Mouse (Mus musculus): ENCODE measurements around the gene Vwa3a. TPM values are rescaled to one million over a fixed set of nuclear protein-coding genes. Genes with fewer than 3 reads are reported as not detected.

Gene Vwa3a
- polyA plus RNA-seq, 1 experiment from 2014 or later: 0.13 TPM

DNA sequence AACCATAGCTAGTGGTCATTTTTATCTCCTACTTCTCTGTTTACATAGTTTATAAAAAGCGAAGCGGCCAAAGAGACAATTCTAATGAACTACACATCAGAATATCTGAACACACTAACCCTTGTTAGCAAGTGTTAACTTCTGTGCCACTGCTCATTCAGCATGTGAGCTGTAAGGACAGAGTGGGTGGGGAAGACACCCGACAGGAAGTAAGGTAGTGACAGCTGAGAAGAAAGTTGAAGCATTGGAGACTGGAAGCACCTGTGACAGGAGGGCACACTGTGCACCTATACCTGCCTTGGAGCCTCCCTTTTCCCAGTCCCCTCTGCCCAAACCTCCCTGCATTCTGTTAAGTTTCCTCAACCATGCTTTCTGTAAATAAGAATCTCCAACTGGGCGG lies 17.1 kb upstream of the Vwa3a start:
- no peak for DNase-seq (ENCODE audit: low spot score)
- Histone ChIP-seq H3K27ac (no peak overlapping the region), H3K27me3 (ENCODE audit: low read depth, poor library complexity, severe bottlenecking) (no peaks in the 10 kb centered on the region), H3K9me3 (replicated peaks) (no peaks in the 10 kb centered on the region), H3K4me3 (no peak overlapping the region), H3K36me3 (peaks cover 22% of the 10 kb centered on the region), H3K4me1 (peaks cover 16% of the 10 kb centered on the region)
- 92% methylated on average over 4 of the region's 4 CpGs for WGBS

GRCm38 (mm10) chr7:120722839-120723278 lies 16.3 kb upstream of the Vwa3a start:
- no peaks in the 10 kb centered on the region for H3K9me3 ChIP-seq (replicated peaks)
- WGBS: 81% methylated on average over 8 of the region's 8 CpGs
- H3K36me3 ChIP-seq: peaks cover 24% of the 10 kb centered on the region
- H3K4me1 ChIP-seq: peaks cover 9% of the 10 kb centered on the region
- no peak for DNase-seq (ENCODE audit: low spot score)
- H3K4me3 ChIP-seq: no peak overlapping the region
- no peaks in the 10 kb centered on the region for H3K27me3 ChIP-seq (ENCODE audit: low read depth, poor library complexity, severe bottlenecking)
- H3K27ac ChIP-seq: no peak overlapping the region

GRCm38 (mm10) chr7:120727581-120727980 lies 11.5 kb upstream of the Vwa3a start:
- H3K27me3 ChIP-seq (ENCODE audit: low read depth, poor library complexity, severe bottlenecking): no peaks in the 10 kb centered on the region
- H3K4me3 ChIP-seq: no peak overlapping the region
- 91% methylated on average over 3 of the region's 3 CpGs for WGBS
- no peak overlapping the region for H3K27ac ChIP-seq
- peaks cover 28% of the 10 kb centered on the region for H3K36me3 ChIP-seq
- H3K9me3 ChIP-seq (replicated peaks): no peaks in the 10 kb centered on the region
- DNase-seq (ENCODE audit: low spot score): no peak
- H3K4me1 ChIP-seq: no peaks in the 10 kb centered on the region

DNA sequence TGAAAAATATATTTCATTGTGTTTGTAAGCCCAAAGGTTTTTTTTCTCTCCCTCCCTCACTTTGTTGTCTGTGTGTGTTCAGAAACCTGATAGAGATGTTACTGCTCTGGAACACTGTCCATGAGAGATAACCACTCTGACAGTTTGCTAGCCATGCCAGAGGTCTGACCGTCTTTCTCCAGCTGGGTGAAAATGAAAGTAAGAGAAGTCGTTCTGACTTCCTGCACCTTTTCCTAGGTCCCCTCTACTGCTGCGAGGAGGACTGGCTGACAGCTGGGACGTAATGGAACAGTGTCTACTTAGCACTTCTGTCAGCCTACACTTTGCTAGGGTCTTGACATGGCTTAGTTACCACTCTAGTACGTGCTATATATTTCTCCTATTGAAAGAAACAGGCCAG lies 9.5 kb upstream of the Vwa3a start:
- WGBS: 87% methylated on average over 5 of the region's 5 CpGs

GRCm38 (mm10) chr7:120732906-120733305 lies 6.2 kb upstream of the Vwa3a start:
- Histone ChIP-seq H3K9me3 (replicated peaks) (no peaks in the 10 kb centered on the region), H3K36me3 (peaks cover 24% of the 10 kb centered on the region), H3K27me3 (ENCODE audit: low read depth, poor library complexity, severe bottlenecking) (no peaks in the 10 kb centered on the region), H3K4me3 (no peak overlapping the region), H3K27ac (no peak overlapping the region), H3K4me1 (no peaks in the 10 kb centered on the region)
- DNase-seq (ENCODE audit: low spot score): no peak
- WGBS: 90% methylated on average over 7 of the region's 7 CpGs

More for the DNA sequence above, 9.5 kb upstream of the Vwa3a start:
- H3K4me1 ChIP-seq: no peaks in the 10 kb centered on the region
- H3K4me3 ChIP-seq: no peak overlapping the region
- H3K27me3 ChIP-seq (ENCODE audit: low read depth, poor library complexity, severe bottlenecking): no peaks in the 10 kb centered on the region
- no peak for DNase-seq (ENCODE audit: low spot score)
- no peak overlapping the region for H3K27ac ChIP-seq
- no peaks in the 10 kb centered on the region for H3K9me3 ChIP-seq (replicated peaks)
- peaks cover 33% of the 10 kb centered on the region for H3K36me3 ChIP-seq

DNA sequence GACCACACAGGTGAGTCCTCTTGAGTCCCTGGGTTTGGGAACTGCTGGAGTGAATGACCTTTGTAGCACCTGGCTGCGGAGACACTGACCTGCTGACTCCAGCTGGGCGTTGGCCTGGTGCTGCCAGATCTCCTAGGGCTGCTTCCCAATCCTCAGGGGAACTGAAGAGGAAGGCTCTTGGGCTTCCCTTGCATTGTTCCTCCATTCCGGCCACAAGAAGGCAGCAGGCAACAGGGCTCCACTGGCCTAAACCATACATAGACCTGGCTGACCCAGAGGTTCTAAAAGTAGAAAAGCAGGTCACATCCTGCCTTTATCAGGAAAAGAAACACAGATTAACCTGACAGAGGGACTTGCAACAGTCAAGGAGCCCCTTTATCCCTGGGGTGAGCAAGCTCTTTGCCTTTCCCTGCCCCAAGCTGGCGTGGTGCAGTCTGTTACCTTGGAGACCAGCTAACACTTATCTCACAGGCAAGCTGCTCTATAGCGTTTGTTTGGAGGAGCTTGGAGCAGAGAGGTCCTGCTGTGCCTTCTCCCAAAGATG lies 512 bp downstream of the Vwa3a start:
- no peak overlapping the region for H3K27ac ChIP-seq
- H3K27me3 ChIP-seq (ENCODE audit: low read depth, poor library complexity, severe bottlenecking): no peaks in the 10 kb centered on the region
- H3K36me3 ChIP-seq: peaks cover 1% of the 10 kb centered on the region
- no peak for DNase-seq (ENCODE audit: low spot score)
- peaks cover 9% of the 10 kb centered on the region; the same call in 1 of the 2 replicates for H3K4me1 ChIP-seq
- H3K4me3 ChIP-seq: no peak overlapping the region
- 16% methylated on average over 5 of the region's 5 CpGs for WGBS
- H3K9me3 ChIP-seq (replicated peaks): no peaks in the 10 kb centered on the region

DNA sequence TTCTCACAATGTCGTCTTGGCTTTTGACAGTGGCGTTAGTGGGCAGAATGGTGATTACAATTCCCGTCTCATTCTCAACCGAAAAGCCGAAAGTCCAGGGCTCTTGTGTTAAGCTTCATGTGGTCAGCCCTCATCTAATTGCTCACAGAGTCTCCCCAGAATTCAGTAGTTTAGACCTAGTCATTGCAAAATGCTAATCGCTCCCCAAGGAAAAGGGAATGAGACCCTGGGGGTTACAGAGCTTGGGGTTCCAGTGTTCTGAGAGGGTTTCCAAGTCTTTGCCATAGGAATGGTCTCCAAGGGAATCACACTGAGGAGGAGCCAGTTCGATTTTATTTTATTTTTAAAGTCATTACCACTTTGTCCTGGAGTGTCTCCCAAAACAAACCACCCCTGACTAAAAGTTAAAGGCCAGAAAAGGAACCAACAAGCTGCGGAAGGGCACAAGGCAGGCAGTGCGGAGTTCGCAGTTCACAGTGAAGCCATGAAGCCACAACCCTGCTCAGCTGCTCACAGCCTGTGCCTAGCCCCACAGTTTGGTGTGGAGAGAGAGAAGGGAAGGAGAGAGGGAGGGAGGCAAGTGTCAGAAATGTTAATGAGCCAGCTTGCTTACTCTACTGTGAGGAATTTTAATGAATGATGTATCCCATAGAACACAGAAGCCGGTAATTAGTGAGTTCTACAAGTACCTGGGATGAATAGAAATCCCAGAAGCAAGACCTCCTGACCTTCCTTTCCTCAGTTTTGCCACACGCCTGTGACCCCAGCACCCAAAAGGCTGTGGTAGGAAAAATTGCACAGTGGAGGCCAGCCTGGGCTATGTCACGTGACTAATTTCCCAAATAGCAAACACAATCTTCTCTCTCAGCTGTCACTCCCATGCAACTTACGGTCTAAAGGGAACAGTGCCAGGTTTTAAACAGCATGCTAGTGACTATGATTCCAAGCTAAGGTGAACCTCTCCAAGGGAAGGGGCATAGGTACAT lies 4.5 kb downstream of the Vwa3a start:
- Histone ChIP-seq H3K9me3 (replicated peaks) (no peaks in the 10 kb centered on the region), H3K36me3 (no peaks in the 10 kb centered on the region), H3K4me1 (peaks cover 9% of the 10 kb centered on the region; the same call in 1 of the 2 replicates), H3K27ac (no peak overlapping the region), H3K27me3 (ENCODE audit: low read depth, poor library complexity, severe bottlenecking) (no peaks in the 10 kb centered on the region), H3K4me3 (no peak overlapping the region)
- WGBS: 76% methylated on average over 14 of the region's 14 CpGs
- no peak for DNase-seq (ENCODE audit: low spot score)

DNA sequence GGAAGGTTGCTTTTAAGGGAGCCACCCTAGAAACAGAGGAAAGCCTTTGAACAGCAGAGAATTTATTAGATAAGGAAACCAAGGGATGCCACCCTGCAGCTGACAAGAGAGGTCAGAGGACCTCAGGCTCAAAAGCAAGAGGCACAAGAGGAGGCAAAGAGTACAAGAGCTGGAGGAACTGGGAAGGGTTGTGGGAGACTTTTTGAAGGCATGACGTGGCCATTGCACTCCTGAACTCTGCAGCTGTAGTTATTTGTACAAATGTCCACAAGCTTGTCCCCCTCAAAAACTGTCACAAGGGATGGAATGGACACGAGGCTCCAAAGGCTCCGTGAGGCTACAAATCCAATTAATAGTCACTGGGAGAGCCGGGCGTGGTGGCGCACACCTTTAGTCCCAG lies 5.5 kb downstream of the Vwa3a start:
- no peak for DNase-seq (ENCODE audit: low spot score)
- H3K4me3 ChIP-seq: no peak overlapping the region
- 93% methylated on average over 6 of the region's 6 CpGs for WGBS
- peaks cover 6% of the 10 kb centered on the region; the same call in 1 of the 2 replicates for H3K4me1 ChIP-seq
- no peaks in the 10 kb centered on the region for H3K27me3 ChIP-seq (ENCODE audit: low read depth, poor library complexity, severe bottlenecking)
- no peaks in the 10 kb centered on the region for H3K9me3 ChIP-seq (replicated peaks)
- H3K27ac ChIP-seq: no peak overlapping the region
- H3K36me3 ChIP-seq: no peaks in the 10 kb centered on the region

DNA sequence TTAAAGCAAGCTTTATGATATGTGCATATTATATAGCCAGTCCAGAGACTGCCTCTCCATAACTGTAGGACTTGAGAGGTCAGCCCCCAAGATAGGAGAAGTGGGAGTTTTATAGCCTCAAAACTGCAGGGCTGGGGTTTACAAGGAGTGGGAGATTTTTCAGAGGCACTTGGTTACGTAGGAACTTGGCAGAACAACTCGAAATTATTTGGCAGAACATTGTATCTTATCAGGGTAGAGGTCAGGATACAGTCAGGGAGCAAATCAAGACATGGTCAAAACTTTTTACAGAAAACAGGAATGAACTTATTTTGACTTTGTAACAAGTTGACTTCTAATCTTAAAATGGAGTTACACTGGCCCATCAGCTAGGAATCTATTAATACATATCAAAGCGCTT lies 6.9 kb downstream of the Vwa3a start:
- no peak overlapping the region for H3K27ac ChIP-seq

DNA sequence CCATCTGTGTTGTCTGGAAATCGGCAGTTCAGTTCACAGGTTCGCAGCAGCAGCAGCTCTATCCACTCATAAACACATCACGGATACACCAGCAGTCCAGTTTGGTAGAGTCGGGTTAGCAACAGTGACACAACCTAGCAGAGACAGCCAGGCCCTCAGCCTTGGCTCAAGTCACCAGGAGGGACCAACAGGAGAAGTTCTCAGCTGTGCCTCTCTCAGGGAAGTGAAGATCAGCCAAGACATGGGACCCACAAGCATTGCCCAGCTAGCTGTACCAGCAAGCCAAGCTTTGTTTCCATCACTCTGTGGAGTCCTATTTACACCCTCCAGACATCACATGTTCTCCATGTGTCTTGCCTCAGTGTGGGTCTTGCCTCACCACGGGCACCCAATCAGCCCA lies 7.7 kb downstream of the Vwa3a start:
- H3K4me1 ChIP-seq: 0 out of 2 replicates have a peak, but pooled peaks cover 3% of the 10 kb centered on the region
- WGBS: 90% methylated on average over 5 of the region's 5 CpGs
- H3K9me3 ChIP-seq (replicated peaks): no peaks in the 10 kb centered on the region
- no peaks in the 10 kb centered on the region for H3K36me3 ChIP-seq
- no peak overlapping the region for H3K4me3 ChIP-seq
- DNase-seq (ENCODE audit: low spot score): no peak
- H3K27me3 ChIP-seq (ENCODE audit: low read depth, poor library complexity, severe bottlenecking): no peaks in the 10 kb centered on the region
- no peak overlapping the region for H3K27ac ChIP-seq

More for the DNA sequence above, 6.9 kb downstream of the Vwa3a start:
- Histone ChIP-seq H3K9me3 (replicated peaks) (no peaks in the 10 kb centered on the region), H3K27me3 (ENCODE audit: low read depth, poor library complexity, severe bottlenecking) (no peaks in the 10 kb centered on the region), H3K4me3 (no peak overlapping the region), H3K36me3 (no peaks in the 10 kb centered on the region), H3K4me1 (0 out of 2 replicates have a peak, but pooled peaks cover 3% of the 10 kb centered on the region)
- no peak for DNase-seq (ENCODE audit: low spot score)
- WGBS: 80% methylated on average over 3 of the region's 3 CpGs

DNA sequence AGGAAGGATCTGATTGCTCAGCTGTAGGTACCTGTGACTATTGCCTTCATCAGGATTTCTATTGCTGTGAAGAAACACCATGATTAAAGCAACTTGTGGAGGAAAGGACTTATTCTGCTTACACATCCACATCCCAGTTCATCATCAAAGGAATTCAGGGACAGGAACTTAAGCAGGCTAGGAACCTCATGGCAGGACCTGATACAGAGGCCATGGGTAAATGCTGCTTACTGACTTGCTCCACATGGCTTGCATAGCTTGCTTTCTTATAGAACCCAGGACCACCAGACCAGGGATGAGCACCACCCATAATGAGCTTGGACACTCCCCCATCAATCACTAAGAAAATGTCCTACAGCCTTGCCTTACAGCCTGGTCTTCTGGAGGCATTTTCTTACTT lies 9.4 kb downstream of the Vwa3a start:
- H3K27me3 ChIP-seq (ENCODE audit: low read depth, poor library complexity, severe bottlenecking): no peaks in the 10 kb centered on the region
- H3K27ac ChIP-seq: no peak overlapping the region
- no peak for DNase-seq (ENCODE audit: low spot score)
- H3K36me3 ChIP-seq: no peaks in the 10 kb centered on the region
- H3K9me3 ChIP-seq (replicated peaks): no peaks in the 10 kb centered on the region
- H3K4me1 ChIP-seq: 0 out of 2 replicates have a peak, but pooled peaks cover 3% of the 10 kb centered on the region
- no peak overlapping the region for H3K4me3 ChIP-seq

DNA sequence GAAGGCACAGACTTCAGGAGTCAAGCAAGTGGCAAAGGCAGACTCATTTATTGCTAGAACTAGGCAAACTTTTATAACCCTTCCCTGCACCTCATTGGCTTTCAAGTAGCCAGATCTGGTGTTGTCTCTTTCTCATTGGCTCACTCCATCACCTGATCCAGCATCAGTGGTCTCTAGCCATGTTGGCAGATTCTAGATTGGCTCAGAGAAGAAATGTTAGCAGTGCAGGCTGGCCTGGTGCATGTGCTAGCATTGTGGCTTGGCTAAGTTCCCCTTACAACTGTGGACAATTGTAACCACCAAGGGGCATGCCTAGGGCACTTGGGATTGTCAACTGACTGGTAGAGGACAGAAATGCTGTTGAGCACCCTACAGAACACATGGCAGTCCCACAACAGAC lies 12.2 kb downstream of the Vwa3a start:
- Histone ChIP-seq H3K27me3 (ENCODE audit: low read depth, poor library complexity, severe bottlenecking) (no peaks in the 10 kb centered on the region), H3K27ac (no peak overlapping the region), H3K4me1 (no peaks in the 10 kb centered on the region), H3K9me3 (replicated peaks) (no peaks in the 10 kb centered on the region), H3K4me3 (no peak overlapping the region), H3K36me3 (no peaks in the 10 kb centered on the region)
- no peak for DNase-seq (ENCODE audit: low spot score)

GRCm38 (mm10) chr7:120751906-120752305 lies 12.8 kb downstream of the Vwa3a start:
- H3K27me3 ChIP-seq (ENCODE audit: low read depth, poor library complexity, severe bottlenecking): no peaks in the 10 kb centered on the region
- no peak for DNase-seq (ENCODE audit: low spot score)
- no peaks in the 10 kb centered on the region for H3K9me3 ChIP-seq (replicated peaks)
- WGBS: 85% methylated on average over 7 of the region's 7 CpGs
- H3K4me1 ChIP-seq: no peaks in the 10 kb centered on the region
- H3K4me3 ChIP-seq: no peak overlapping the region
- no peaks in the 10 kb centered on the region for H3K36me3 ChIP-seq
- H3K27ac ChIP-seq: no peak overlapping the region

Measured in limb, embryonic 10.5 days (tissue).